Mouse (Mus musculus) layer of hippocampus, postnatal 36 days (tissue): Measurements from ENCODE around the gene Prkg1. TPM values are rescaled to one million over a fixed set of nuclear protein-coding genes. Genes with fewer than 3 reads are reported as not detected.

ENCODE experiments used
- DNase-seq, 2 experiments: peaks; one replicate each; pipeline ENCODE4 v3.0.0; 2022
- total RNA-seq, 2 experiments: library from RNA; stranded (reverse); gene quantifications; 2 replicates each; pipeline ENCODE4 v1.2.3; 2021

Gene Prkg1
- total RNA-seq, 2 experiments from 2014 or later = 24.3 to 28.4 TPM

- DNase-seq = no peak
Measured at GRCm38 (mm10) chr19:31026797-31027196, 738.0 kb downstream of the Prkg1 start.

- DNase-seq = no peak
Measured at GRCm38 (mm10) chr19:31011528-31012133, 753.2 kb downstream of the Prkg1 start.

- no peak for DNase-seq
Measured at GRCm38 (mm10) chr19:30998572-30998971, 766.3 kb downstream of the Prkg1 start.

GRCm38 (mm10) chr19:30990390-30990789, 774.4 kb downstream of the Prkg1 start:
- DNase-seq = no peak

DNA sequence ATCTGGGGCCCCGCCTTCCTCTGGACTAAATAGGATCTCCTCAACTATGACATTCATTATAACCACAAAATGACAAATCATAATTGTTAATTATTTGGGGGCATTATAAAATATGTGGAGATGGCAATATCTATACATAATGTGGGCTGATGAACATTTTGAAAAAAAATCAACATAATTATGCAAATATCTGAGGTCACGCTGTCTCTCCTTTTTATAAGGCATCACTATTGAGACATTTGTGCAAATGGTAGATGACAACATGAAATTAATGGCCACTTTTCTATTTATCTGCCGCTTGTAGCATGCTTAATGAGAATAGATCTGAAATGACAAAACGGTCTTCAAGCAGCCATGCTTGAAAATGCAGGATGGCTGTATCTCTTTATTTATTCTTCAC, 782.4 kb downstream of the Prkg1 start:
- no peak for DNase-seq

DNA sequence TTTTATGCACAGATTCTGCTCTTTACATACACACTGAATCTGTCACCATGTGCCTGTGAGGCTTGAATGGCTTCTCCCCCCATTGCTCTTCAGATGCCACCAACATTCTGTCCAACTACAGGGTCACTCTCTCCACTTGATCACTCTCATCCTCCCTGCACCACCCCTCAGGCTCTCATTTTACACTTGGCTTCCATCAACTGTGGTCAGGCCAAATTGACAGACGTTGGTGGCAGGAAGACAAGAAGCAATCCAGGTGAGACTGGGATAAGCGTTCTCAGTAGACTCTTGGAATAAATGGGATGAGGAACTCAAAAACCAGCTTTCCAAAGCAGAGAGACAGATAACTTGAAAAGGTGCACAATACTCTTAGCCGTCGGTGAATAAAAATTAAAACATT, 786.7 kb downstream of the Prkg1 start:
- DNase-seq = no peak

DNA sequence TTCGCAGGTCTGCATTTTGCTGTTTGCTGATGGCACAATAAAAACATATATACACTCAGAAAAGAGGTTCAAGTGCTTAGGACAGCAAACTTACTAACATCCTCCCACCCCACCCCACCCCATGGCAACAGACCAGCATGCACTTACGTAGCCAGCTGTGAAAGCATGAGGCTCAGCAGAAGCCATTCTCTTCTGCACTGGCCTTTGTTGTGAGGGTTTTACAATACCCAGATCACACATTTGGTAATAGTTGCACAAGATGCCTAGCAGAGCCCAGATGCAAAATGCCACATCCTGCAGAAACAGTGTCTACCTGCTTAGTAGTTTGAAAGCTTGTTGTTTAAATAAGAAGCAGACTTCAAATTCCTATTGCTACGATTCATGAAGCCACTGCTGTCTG, 814.2 kb downstream of the Prkg1 start:
- no peak for DNase-seq

GRCm38 (mm10) chr19:30948202-30948601, 816.6 kb downstream of the Prkg1 start:
- no peak for DNase-seq

DNA sequence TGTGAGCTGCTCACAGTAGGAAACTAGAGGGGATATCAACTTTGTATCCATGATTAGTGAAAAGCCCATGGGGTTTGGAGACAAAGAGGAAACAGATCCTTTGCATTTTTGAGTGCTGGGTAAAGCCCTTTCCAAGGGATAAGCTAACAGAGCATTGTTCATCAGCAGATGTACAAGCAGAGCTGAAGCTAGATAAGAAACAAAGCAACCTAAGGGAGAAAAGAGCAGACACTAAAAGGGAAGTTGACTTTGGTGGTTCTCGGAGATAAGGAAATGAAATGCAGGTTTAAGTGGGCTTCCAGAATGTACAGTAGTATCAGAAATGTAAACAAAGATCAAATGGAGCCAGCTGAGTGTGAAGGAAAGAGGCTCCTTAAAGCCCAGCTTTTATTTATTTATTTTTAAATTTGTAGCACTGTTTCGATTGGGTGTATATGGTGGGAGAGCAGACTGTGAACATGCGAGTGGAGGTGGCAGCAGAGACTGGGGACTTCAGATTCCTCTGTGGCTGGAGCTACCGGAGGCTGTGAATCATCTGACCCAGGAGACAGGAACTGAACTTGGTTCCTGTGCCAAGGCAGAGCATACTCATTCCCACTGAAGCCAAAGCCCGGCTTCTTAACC, 822.4 kb downstream of the Prkg1 start:
- no peak for DNase-seq

GRCm38 (mm10) chr19:30938058-30938457, 826.8 kb downstream of the Prkg1 start:
- no peak for DNase-seq

DNA sequence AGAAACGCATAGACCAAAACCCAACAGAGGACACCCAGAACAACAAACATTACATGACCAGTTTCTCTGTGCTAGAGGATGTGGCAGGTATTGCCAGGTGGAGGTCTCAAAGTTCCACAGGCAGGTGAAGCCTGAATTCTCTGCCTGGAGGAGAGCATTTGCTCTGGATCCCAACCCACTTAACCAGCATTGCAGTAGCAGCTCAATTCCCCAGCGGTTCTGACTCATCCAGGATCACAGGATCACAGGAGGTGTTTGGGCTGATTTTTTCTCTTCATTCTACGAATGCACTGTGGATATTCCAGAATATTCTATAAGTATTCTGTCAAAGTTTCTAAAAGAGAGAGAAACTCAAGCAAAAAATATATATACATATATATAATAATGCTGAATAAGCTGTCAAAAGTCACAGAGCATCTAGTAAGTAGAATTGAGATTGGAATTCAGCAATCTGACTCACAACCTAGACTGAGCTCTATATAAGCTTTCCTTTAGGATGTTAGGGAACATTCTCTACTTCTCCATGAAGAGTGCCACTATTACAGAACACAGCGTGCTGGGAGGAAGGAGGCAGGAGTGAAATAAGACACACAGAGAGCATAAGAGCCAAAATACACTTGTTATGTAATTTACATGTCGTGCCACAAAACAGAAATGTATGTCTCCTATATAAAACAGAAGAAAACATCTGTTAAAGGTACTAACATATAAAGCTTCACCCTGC, 833.2 kb downstream of the Prkg1 start:
- DNase-seq = no peak

GRCm38 (mm10) chr19:30924032-30924431, 840.8 kb downstream of the Prkg1 start:
- DNase-seq = no peak

DNA sequence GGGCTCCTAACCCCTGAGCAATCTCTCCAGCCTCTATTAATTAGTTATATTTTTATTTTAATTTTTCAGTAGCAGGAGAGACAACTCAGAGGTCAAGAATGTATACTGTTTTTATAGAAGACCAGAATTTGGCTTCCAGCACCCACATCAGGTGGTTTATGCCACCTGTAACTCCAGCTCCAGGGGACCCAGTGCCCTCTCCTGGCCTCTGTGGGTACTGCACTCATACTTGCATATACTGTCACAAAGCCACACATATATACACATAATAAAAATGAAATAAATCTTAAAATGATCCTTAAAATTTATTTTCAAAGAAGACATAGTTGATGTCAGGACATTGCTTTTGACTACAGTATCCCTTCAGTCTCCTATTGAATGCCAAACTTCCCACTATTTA, 862.5 kb downstream of the Prkg1 start:
- DNase-seq = no peak

DNA sequence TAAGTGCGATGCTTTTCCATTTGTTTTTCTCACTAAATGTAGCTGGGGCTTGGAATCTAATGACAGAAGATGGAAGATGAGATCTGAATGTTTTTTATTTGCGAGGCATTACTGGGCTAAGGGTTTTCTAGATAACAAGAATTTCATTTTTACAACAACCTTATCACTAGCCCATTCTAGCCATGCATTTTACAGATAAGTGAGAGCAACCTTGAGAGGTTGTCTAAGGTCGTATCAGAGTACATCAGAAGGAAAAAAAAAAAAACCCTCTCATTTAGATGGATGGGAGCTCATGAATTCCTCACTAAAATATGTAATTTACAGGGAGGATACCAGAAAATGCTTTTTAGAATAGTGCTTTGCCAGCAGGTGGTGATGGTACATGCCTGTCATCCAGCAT, 863.8 kb downstream of the Prkg1 start:
- no peak for DNase-seq

DNA sequence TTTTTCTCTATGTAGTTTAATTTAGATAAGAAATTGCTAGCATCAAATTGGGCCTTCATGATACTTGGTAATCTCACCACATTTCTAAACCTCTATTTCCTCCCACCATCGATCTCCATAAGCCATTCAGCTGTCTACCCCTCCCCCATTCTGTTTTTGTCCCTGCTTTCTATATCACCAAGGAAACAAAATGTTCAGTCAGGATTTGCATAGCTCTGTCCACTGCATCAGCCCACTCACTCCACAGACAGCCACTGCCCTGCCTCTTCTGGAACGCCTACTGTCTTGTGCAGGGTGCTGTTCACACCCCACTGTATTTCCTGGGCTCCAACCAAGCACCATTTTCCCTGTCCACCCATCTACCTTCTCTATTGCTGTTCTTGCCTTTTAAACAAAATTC, 874.5 kb downstream of the Prkg1 start:
- no peak for DNase-seq

DNA sequence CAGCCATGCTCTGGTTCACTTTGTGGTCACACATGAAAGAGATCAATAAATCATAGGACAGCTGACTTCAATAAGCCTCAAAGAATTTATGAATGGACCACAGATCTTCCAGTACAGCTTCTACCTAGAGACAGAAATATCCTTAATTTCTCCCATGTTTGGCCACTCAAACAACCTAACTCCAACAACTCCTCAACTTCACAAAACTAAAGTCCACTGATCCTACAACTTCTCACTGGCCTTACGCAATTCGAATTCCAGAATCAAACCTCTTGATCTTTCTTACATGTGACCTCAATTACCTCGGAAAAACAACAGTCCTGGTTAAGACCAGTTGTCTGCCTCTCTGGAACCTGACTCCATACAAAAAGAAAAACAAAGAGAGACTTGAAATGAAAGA, 875.0 kb downstream of the Prkg1 start:
- no peak for DNase-seq

DNA sequence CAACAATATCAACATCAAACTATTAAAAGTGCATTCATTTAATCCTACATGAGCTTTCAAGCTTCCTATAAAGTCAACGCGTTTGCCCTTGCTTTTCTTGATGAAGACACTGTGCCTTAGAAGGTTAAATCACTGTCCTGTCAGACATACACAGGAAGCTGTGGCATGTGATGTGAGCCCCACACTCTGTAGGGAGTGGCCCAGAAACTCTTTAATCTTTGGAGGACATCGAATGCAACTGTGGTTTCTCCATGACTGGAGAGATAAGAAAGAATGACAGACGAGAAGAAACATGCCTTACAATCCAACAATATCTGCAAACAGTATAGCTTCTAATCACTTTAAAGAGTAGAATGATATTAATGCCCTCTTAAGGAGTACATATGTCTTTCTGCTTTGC, 903.4 kb downstream of the Prkg1 start:
- DNase-seq = no peak

DNA sequence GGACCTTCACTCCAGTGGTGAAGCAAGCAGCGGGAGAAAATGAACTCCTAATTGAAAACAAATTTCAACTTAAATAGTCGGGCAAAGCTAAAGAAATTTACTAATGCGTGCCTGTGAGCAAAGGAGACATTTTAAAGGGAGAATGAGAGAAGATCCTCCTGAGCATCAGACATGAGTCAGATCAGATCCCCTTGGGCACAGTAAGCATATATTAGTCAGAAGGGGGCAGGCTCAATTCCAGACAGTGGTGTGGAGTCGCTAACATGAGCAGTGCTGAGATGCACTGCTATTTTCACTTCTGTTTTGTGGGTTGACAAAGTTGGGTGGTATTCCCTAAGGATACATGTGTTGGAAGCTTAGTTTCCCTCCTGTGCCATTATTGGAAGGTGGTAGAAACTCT, 913.8 kb downstream of the Prkg1 start:
- DNase-seq = no peak

DNA sequence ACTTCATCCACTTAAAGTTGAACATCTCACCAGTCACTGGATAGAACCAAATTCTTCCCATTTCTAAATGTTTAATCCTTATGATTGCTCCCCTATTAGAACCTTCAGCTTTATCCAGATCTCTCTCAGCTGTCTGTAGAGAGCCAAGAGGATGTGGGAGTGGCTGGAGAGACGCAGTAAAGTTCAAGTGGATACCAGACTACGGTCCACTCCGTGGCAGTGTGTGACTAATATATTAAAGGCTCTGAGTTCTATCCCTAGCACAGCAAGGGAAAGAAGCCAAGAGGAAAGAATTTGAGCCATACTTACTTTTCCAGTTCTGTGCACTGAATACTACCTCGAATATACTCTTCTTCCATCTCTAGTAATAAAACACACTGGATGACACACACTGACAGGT, 919.9 kb downstream of the Prkg1 start:
- DNase-seq = no peak

GRCm38 (mm10) chr19:30843637-30844036, 921.2 kb downstream of the Prkg1 start:
- DNase-seq = no peak

DNA sequence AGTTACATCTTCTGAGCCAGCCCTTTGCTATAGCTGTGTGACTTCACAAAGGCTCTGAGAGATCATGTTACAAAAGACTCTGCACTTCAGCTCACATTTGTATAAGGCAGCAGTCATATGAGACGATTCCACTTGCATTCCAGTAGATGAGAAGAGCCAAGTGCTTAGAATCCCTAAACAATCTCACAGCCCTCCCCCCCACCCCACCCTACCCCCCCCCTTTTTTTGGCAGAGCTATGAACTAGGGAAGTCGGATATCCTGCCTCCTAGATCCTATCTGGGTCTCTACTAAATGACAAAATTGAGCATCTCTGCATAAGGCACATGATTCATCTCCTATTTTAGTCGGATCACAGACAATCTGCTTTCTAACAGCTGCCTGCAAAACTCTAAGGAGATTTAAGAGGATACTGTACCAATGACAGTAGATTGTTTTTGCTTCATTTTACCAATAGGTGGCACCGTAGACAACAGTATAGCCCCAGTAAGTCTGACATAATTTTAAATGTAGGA, 921.7 kb downstream of the Prkg1 start:
- DNase-seq = peak in 1 of 2 experiments; percentile 3

DNA sequence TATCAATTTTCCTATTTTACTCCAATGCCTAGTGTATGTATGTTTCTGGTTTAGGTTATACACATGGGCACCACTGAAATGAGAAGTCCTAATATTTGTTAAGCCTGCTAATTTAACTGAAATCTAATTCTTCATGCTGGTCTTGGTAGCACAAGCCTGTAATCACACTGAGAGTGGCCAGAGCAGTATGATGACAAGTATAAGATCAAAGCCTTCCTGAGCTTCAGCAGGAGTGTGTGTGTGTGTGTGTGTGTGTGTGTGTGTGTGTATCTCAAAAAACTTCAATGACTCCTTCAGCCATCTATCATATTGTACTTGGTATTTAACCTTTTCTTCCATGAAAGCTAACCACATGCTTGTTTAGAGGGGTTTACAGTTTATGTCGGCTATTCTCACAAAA, 922.2 kb downstream of the Prkg1 start:
- no peak for DNase-seq

GRCm38 (mm10) chr19:30833045-30833651, 931.7 kb downstream of the Prkg1 start:
- DNase-seq = no peak
